Mouse (Mus musculus) megakaryocyte, embryonic 14.5 days (primary cell): Measurements from ENCODE around the gene Mark2.

Source experiments
- FLI1 ChIP-seq: IDR thresholded peaks from 2 replicates; pipeline ENCODE4 v1.6.1; 2012; ENCODE audit warnings: low read length, inconsistent platforms, mixed read lengths
- GATA1 ChIP-seq: IDR thresholded peaks from 3 replicates; pipeline ENCODE4 v1.6.1; 2012; ENCODE audit warnings: mixed read lengths, low read length, inconsistent platforms, borderline replicate concordance

DNA sequence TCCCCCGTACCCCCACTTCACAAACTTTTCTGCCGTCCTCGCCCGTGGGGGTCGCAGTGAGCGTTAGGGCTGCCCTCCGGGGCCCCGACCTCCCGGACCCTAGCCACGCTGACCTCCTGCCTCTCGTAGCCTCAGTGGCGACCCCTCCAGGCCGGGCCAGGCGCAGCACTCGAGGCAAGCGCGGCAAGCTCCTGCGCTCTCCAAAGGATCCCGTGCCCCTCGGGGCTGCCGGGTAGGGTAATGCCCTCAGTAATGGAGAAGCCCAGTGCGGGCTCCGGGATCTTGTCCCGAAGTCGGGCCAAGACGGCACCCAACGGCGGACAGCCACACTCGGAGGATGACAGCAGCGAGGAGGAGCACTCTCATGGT is 73.0 kb downstream of the Mark2 start:
- TF ChIP-seq GATA1 (no peak), FLI1 (no peak)
